Mouse (Mus musculus): ENCODE measurements at regions not wholly inside any gene's neighbourhood (a gene's known extent, or its start where the extent isn't known, plus 50 kb on each side); places are given as distances from the start of the nearest gene placed in this dataset.

- TF ChIP-seq GATA1 (IDR thresholded peaks at IDR 0.05; ENCODE audit: borderline replicate concordance, low read length): no peak
- TF ChIP-seq FLI1 (IDR thresholded peaks at IDR 0.05; ENCODE audit: low read length): no peak
Measured at GRCm38 (mm10) chr11:117062772-117063499, 52.0 kb upstream of the Sec14l1 start.
